Mouse (Mus musculus) kidney, adult 2 months (tissue): ENCODE measurements around the gene Cnot3. TPM values are rescaled to one million over a fixed set of nuclear protein-coding genes. Genes with fewer than 3 reads are reported as not detected.
"Not testable (repeated sequence)": the region's sequence is repeated elsewhere in the genome, so short reads cannot be mapped to it uniquely, and the experiment has no call there.

Experiments
- DNase-seq: peaks from one replicate; pipeline ENCODE4 v3.0.0; 2021
- H3K27ac ChIP-seq: fragments of 200-500 bp; 2 replicates; pipeline ENCODE4 v1.5.1; 2012; ENCODE audit warnings: low read depth, low read length, control low read depth, inconsistent platforms; ENCODE audit not compliant: insufficient read depth
- H3K27me3 ChIP-seq: fragments of 200-500 bp; replicated peaks from 2 replicates; pipeline ENCODE4 v1.6.1; 2012; ENCODE audit warnings: mild to moderate bottlenecking, moderate library complexity, low read length, inconsistent platforms; ENCODE audit not compliant: control insufficient read depth, insufficient read depth
- H3K36me3 ChIP-seq: fragments of 200-500 bp; 2 replicates; pipeline ENCODE4 v1.6.1; 2012; ENCODE audit warnings: mild to moderate bottlenecking, moderate library complexity, low read length, inconsistent platforms; ENCODE audit not compliant: control insufficient read depth, insufficient read depth
- H3K4me1 ChIP-seq: fragments of 200-500 bp; 2 replicates; pipeline ENCODE4 v1.6.1; 2011; ENCODE audit warnings: low read length; ENCODE audit not compliant: control insufficient read depth, insufficient read depth
- H3K4me3 ChIP-seq: fragments of 200-500 bp; 2 replicates; pipeline ENCODE4 v1.5.1; 2011; ENCODE audit warnings: mild to moderate bottlenecking, low read depth, low read length, control low read depth; ENCODE audit not compliant: insufficient read depth
- CTCF ChIP-seq: fragments of 200-500 bp; conservative IDR thresholded peaks from 2 replicates; pipeline ENCODE4 v1.5.1; 2011; ENCODE audit warnings: low read depth, mild to moderate bottlenecking, control low read depth, low read length, moderate library complexity, mixed read lengths; ENCODE audit not compliant: insufficient read depth, insufficient read length
- POLR2A ChIP-seq: fragments of 200-500 bp; IDR thresholded peaks from one replicate; pipeline ENCODE4 v1.6.1; 2011; ENCODE audit warnings: low read depth, low read length, control low read depth
- WGBS: fragments of 180-500 bp; shearing (Covaris S2); methylation state at CpG from one replicate; pipeline ENCODE4 v1.1.7; 2018; 5-methylcytosine and 5-hydroxymethylcytosine counted together
- polyA plus RNA-seq: library from polyadenylated mRNA; depleted of rRNA; stranded (reverse); fragments of >200 nt; gene quantifications from 2 replicates; pipeline ENCODE4 v1.2.3, GENCODE M21; 2012

Gene Cnot3
- polyA plus RNA-seq, 1 experiment, result 45.0 TPM

GRCm38 (mm10) chr7:3691919-3692318 lies 46.9 kb downstream of the Cnot3 start:
- no peaks in the 10 kb centered on the region; the same call in 1 of the 2 replicates for H3K4me1 ChIP-seq
- no peaks in the 10 kb centered on the region for H3K36me3 ChIP-seq
- no peak overlapping the region for H3K27ac ChIP-seq
- no peak for DNase-seq
- no peak for TF ChIP-seq POLR2A
- WGBS, result 27% methylated on average over 3 of the region's 3 CpGs
- H3K4me3 ChIP-seq, result peak overlapping the region; percentile 64
- H3K27me3 ChIP-seq, result no peaks in the 10 kb centered on the region

- no peaks in the 10 kb centered on the region for H3K36me3 ChIP-seq
- DNase-seq, result peak; percentile 9
- under 1% methylated on average over 49 of the region's 49 CpGs for WGBS
- peak within 1 kb of the TSS; percentile 92 for H3K27ac ChIP-seq
- peak within 1 kb of the TSS; percentile 64 for H3K4me3 ChIP-seq
- TF ChIP-seq POLR2A (no peak), CTCF (no peak)
- H3K27me3 ChIP-seq, result no peaks in the 10 kb centered on the region
- H3K4me1 ChIP-seq, result no peaks in the 10 kb centered on the region; the same call in 1 of the 2 replicates
These were observed 47.4 kb downstream of the Cnot3 start, which contains the start of gene Tsen34 for GRCm38 (mm10) chr7:3692382-3692986. Tsen34 (plus strand) TSS chr7:3692863.

GRCm38 (mm10) chr7:3692987-3693808 lies 48.1 kb downstream of the Cnot3 start, which contains the start of gene Mboat7:
Mboat7 (minus strand) TSS chr7:3693523.
- H3K27ac ChIP-seq, result peak within 1 kb of the TSS; percentile 92
- no peak for TF ChIP-seq CTCF
- peak; percentile 94 for TF ChIP-seq POLR2A
- WGBS, result under 1% methylated on average over 55 of the region's 55 CpGs

GRCm38 (mm10) chr7:3693809-3694075 lies 48.7 kb downstream of the Cnot3 start:
- WGBS, result under 1% methylated on average over 18 of the region's 18 CpGs

More at GRCm38 (mm10) chr7:3692987-3693808, 48.1 kb downstream of the Cnot3 start, which contains the start of gene Mboat7:
- no peaks in the 10 kb centered on the region; the same call in 1 of the 2 replicates for H3K4me1 ChIP-seq
- peak; percentile 99 for DNase-seq
- peak within 1 kb of the TSS; percentile 64 for H3K4me3 ChIP-seq
- H3K27me3 ChIP-seq, result no peaks in the 10 kb centered on the region
- H3K36me3 ChIP-seq, result no peaks in the 10 kb centered on the region

GRCm38 (mm10) chr7:3694076-3694948 lies 49.2 kb downstream of the Cnot3 start:
- WGBS, result under 1% methylated on average over 54 of the region's 55 CpGs
- peak overlapping the region; percentile 64 for H3K4me3 ChIP-seq
- H3K27ac ChIP-seq, result peak overlapping the region; percentile 92
- DNase-seq, result peak; percentile 90
- TF ChIP-seq POLR2A, result no peak
- no peak for TF ChIP-seq CTCF
- H3K27me3 ChIP-seq, result no peaks in the 10 kb centered on the region
- H3K36me3 ChIP-seq, result no peaks in the 10 kb centered on the region
- no peaks in the 10 kb centered on the region; the same call in 1 of the 2 replicates for H3K4me1 ChIP-seq

More at GRCm38 (mm10) chr7:3693809-3694075, 48.7 kb downstream of the Cnot3 start:
- no peaks in the 10 kb centered on the region for H3K36me3 ChIP-seq
- TF ChIP-seq CTCF (no peak), POLR2A (no peak)
- H3K27me3 ChIP-seq, result no peaks in the 10 kb centered on the region
- peak overlapping the region; percentile 64 for H3K4me3 ChIP-seq
- H3K27ac ChIP-seq, result peak overlapping the region; percentile 92
- no peak for DNase-seq
- H3K4me1 ChIP-seq, result no peaks in the 10 kb centered on the region; the same call in 1 of the 2 replicates

- H3K36me3 ChIP-seq, H3K27me3 ChIP-seq, H3K4me1 ChIP-seq: not testable (repeated sequence)
- peak; percentile 23 for DNase-seq
- Histone ChIP-seq H3K4me3 (peak overlapping the region; percentile 64), H3K27ac (peak overlapping the region; percentile 49; the same call in 1 of the 2 replicates)
- WGBS, result 4% methylated on average over 9 of the region's 9 CpGs
These were observed 49.9 kb downstream of the Cnot3 start for GRCm38 (mm10) chr7:3694949-3695305.

- DNase-seq, result no peak
- Histone ChIP-seq H3K36me3 (no peaks in the 10 kb centered on the region), H3K27me3 (no peaks in the 10 kb centered on the region), H3K4me1 (no peaks in the 10 kb centered on the region; the same call in 1 of the 2 replicates), H3K4me3 (no peak overlapping the region), H3K27ac (no peak overlapping the region)
- TF ChIP-seq POLR2A (no peak), CTCF (no peak)
- WGBS, result 92% methylated on average over 6 of the region's 6 CpGs
These were observed 53.4 kb downstream of the Cnot3 start for GRCm38 (mm10) chr7:3698471-3698870.
